Mouse (Mus musculus) regulatory T cell (primary cell): ENCODE measurements around the gene Slc30a10.

Source experiments
- in situ Hi-C: fragments of 300-600 bp; cut with MboI, MseI; formaldehyde crosslinking; loops from one replicate; pipeline ENCODE4 v1.15.1; 2025; ENCODE audit warnings: high pct_unique_total_duplicates

Slc30a10 gene

GRCm38 (mm10) chr1:185454575-185454954 lies at the start of gene Slc30a10:
Slc30a10 (plus strand) TSS chr1:185454848.
- in situ Hi-C loops, result no loop called here

- in situ Hi-C loops, result no loop called here
Measured at GRCm38 (mm10) chr1:185405921-185406320, 48.7 kb upstream of the Slc30a10 start.

- in situ Hi-C loops, result loop anchor here (5.0 kb wide), 1 partner anchor 33 kb away; no protein-coding TSS in a partner anchor
Measured at GRCm38 (mm10) chr1:185409831-185410230, 44.8 kb upstream of the Slc30a10 start.

GRCm38 (mm10) chr1:185418011-185418410 lies 36.6 kb upstream of the Slc30a10 start:
- in situ Hi-C loops, result no loop called here

GRCm38 (mm10) chr1:185419805-185420204 lies 34.8 kb upstream of the Slc30a10 start:
- in situ Hi-C loops, result no loop called here

GRCm38 (mm10) chr1:185420776-185421175 lies 33.9 kb upstream of the Slc30a10 start:
- in situ Hi-C loops, result no loop called here

GRCm38 (mm10) chr1:185426583-185426982 lies 28.1 kb upstream of the Slc30a10 start:
- in situ Hi-C loops, result no loop called here

GRCm38 (mm10) chr1:185430488-185430887 lies 24.2 kb upstream of the Slc30a10 start:
- in situ Hi-C loops, result no loop called here

GRCm38 (mm10) chr1:185431245-185431997 lies 23.2 kb upstream of the Slc30a10 start:
- in situ Hi-C loops, result no loop called here

- in situ Hi-C loops, result no loop called here
Measured at GRCm38 (mm10) chr1:185431998-185432317, 22.7 kb upstream of the Slc30a10 start.

- in situ Hi-C loops, result no loop called here
Measured at GRCm38 (mm10) chr1:185433112-185433511, 21.5 kb upstream of the Slc30a10 start.

GRCm38 (mm10) chr1:185438841-185439580 lies 15.6 kb upstream of the Slc30a10 start:
- in situ Hi-C loops, result no loop called here

GRCm38 (mm10) chr1:185441703-185442472 lies 12.8 kb upstream of the Slc30a10 start:
- in situ Hi-C loops, result no loop called here

- in situ Hi-C loops, result no loop called here
Measured at GRCm38 (mm10) chr1:185448936-185449335, 5.7 kb upstream of the Slc30a10 start.

GRCm38 (mm10) chr1:185449727-185450126 lies 4.9 kb upstream of the Slc30a10 start:
- in situ Hi-C loops, result no loop called here

GRCm38 (mm10) chr1:185451077-185451476 lies 3.6 kb upstream of the Slc30a10 start:
- in situ Hi-C loops, result no loop called here

GRCm38 (mm10) chr1:185451495-185451894 lies 3.2 kb upstream of the Slc30a10 start:
- in situ Hi-C loops, result no loop called here

GRCm38 (mm10) chr1:185452461-185452860 lies 2.2 kb upstream of the Slc30a10 start:
- in situ Hi-C loops, result no loop called here

- in situ Hi-C loops, result no loop called here
Measured at GRCm38 (mm10) chr1:185454144-185454543, 504 bp upstream of the Slc30a10 start.

- in situ Hi-C loops, result no loop called here
Measured at GRCm38 (mm10) chr1:185454955-185455701, 480 bp downstream of the Slc30a10 start.

GRCm38 (mm10) chr1:185456327-185456726 lies 1.7 kb downstream of the Slc30a10 start:
- in situ Hi-C loops, result no loop called here

GRCm38 (mm10) chr1:185460096-185460495 lies 5.4 kb downstream of the Slc30a10 start:
- in situ Hi-C loops, result no loop called here
